Mouse (Mus musculus): ENCODE measurements around the gene Yrdc.
A peak's percentile ranks its signal among the peaks of the same experiment; 100 is the strongest.

The Yrdc gene

DNA sequence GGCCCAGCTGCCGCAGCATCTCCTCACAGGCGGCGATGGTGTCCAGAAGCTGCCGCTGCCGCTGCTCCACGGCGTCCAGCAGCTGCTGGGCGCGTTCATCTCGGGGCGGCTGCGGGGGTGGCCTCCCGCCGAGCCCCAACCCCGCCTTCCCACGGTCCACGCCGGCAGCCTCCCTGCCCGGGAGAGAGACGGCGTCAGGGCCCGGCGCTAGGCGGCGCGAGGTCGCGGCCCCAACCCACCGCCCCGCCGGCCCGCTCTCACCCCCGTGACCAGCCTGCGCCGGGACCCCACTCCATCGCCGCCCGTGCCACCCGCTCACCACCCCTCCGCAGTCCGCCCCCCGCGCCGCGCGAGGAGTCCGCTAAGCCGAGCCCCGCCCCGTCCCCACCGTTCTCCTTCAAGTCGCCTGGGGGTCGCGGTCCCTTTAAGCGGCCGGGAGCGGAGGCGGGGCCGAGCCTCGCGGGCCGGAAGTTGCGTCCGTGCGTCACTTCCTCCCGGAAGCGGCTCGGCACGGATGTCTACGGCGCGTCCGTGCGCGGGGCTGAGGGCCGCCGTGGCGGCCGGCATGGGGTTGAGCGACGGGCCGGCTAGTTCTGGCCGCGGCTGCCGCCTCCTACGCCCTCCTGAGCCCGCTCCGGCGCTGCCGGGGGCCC lies at the start of gene Yrdc:
Gene Yrdc (plus strand): TSS at position 419 of the 653 bp plus-strand sequence.
- peak; percentile 94 for DNase-seq

DNA sequence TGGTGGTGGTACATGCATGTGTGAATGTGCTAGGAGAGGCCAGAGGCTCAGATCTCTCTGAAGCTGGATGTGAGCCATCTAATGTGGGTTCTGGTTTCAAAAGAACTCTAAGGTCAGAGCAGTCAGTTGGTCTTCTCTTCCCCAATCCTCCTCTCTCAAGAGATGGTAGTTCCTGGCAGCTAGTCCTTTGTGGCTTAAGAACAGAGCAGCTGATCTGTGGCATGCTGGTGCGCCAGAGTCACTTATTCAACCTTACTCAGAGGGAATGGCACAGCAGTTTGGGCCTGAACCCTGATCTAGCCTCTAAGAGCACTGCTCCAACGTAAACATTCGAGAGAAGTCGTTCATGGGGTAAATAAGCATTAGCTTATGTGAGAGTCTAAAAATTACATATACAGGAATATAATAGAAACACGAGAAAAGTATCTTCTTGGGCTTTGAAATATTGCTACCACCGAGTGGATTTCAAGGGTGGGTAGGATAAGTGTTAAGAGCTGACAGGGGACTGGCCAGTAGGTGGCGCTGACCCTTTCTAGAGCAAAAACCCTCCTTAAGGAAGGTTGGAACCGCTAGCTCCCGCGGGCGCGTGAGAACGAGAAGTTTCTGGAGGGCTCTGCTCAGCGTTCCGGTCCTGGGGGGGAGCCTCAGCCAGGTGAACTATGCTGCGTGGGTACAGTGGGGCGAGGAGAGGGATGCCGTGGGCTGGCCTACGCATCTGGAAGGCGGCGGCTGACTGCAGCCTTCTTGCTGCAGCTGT lies 48.7 kb upstream of the Yrdc start, which contains the start of gene Mtf1:
Gene Mtf1 (plus strand): TSS at position 553 of the 757 bp plus-strand sequence.
- peak; percentile 76 for DNase-seq

DNA sequence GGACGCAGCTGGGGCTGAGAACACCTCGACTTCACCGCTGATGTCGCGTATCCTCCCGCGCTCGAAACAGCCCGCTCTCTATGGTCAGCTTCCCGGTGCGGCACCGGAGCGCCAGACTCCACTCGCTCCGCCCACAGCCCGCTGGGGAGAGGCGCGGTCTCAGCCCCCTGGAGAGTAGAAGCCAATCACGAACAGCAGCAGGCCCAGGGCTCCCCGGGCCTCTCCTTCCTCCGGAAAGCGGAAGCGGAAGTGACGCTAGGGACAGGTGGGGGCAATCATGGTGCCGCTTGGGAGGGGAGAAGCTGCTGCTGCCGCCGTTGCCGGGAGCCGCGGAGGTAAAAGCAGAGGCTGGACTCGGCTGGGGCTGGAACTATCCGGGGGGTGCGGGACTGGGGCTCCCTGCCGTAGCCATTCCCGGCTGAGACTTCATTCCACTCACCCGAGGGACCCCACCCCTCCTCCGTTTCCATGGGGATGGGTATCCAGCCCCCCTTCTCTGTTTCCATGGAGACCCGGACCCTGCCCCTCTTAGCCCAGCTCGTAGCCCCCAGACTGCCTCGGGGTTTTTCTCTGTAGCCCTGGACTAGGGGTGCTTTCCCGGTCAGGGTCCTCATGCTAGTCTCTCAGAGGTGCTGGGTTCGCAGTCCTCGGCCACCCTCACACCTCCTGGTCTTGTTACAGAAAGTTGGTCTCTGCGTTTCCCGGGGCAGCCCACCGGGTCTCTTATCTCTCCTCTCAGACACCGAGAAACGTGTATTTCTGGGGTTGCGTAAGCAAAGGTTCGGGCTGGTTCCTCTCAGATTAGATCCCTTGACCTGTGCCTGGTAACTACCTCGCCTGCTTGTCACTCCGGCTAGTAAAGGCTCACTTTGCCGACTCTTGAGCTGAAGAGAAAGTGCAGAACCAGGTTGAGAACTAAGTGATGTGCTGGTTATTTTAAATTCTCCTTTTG lies 47.9 kb upstream of the Yrdc start:
- peak; percentile 97 for DNase-seq

DNA sequence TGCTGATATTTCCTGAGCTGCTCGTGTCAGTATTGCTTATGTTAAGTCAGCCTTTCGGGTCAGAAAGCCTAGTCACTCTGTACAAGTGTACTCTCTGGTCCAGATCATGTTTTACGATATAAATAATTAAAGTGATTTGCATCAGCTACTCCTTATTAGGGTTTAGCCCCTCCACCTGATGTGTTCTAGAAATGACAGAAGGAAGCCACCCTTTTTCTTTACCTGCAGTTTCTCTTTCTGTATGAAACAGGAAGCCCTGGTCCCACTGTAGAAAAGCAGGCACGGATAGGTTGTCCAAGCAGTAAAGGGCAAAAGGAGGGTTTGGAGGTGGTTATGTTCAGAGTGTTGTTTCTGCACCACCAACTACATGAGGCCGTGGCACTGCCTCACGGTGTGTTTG lies 47.1 kb upstream of the Yrdc start:
- DNase-seq = no peak

DNA sequence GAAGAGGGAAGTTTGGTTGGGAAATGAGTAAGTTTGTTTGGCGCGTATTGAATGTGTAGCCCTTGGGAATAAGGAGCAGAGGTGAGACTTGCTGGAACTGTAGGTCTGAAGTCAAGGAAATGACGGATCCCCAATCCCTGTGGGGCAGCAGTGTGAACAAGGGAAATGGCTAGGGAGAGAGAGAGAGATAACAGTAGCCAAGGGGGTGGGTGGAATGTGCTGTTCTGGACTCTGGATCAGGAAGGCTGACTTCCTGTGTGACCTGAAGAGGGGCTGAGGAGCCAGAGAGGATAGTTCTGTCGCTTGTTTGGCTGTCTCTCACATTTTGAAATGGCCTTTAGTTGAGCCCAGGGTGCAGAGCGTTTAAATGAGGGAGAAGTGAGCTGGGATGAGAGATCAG lies 42.0 kb upstream of the Yrdc start:
- no peak for DNase-seq

DNA sequence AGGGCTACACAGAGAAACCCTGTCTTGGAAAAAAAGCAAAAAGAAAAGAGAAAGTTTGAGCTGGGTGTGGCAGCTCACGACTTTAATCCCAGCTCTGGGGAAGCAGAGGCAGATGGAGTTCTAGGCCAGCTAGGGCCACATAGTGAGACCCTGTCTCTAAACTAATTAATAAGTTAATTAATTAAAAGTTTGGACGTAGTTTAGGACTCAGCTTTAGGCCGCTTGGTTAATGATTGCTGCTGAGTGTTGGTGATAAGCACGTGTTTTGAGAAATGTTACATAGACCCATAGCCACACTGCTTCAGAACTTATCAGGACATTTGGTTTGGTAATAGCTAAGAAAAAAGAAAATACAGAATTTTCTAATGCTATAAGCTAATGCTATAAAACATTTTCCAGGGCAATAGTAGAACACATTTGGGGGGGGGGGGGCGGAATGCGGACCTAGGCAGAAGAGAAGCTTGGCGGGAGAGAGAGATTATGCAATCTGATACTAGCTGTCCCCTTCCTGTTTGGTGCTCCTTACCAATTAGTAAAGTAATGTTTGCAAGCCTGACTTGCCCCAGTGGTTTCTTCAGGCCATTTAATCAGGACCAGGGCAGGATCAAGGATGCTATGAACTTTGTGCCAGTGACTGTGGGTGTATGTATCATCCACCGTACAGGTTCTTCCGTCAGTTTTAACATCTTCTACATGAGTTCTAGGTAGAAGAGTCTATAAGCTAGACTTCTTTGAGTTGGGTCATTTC lies 41.2 kb upstream of the Yrdc start:
- no peak for DNase-seq

DNA sequence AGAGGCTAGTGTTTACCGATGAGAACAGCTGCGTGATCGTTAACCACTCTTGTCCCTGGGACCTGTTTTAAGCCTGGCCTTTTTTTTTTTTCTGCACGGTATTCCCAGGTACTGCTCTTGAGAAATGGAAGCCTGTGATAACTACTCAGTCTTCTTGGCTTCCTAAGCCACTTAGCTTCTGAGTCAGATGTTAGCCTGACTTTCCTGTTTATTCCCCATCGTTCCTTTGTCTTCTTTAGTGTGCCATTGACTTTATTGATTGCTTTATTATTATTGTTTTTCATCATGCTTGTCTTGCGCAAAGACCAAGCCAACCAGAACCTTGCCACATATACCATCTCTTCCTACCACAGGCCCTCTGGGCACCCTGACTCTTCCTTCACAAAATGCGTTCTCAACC lies 40.4 kb upstream of the Yrdc start:
- DNase-seq = no peak

DNA sequence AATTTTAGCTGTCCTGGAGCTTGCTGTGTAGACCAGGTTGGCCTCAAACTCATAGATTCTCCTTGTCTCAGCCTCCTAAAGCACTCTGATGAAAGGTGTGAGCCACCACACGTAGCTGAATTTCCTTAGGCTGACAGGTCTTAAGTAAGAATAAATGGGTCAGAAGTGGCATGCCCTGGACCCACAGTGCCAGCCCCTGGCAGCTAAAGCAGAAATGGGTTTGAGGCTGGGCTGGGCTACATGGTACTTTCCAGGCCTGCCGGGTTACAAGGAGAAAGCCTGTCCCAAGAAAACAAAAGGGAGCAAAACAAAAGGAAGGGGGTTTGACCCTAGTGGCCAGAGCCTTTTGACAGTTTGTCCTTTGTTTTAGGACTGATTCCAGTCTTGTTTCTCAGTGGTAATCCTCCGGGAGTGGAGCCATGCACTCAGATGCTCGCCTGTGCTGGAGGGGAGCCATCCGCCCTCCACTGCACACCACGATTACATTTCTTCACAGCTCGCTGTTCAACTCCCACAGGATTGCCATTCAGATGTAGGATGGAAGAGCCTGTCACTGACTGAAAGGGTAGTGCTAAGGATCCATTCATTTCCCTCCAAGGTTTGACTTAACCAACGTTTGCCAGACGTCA lies 39.0 kb upstream of the Yrdc start:
- DNase-seq = peak; percentile 47

DNA sequence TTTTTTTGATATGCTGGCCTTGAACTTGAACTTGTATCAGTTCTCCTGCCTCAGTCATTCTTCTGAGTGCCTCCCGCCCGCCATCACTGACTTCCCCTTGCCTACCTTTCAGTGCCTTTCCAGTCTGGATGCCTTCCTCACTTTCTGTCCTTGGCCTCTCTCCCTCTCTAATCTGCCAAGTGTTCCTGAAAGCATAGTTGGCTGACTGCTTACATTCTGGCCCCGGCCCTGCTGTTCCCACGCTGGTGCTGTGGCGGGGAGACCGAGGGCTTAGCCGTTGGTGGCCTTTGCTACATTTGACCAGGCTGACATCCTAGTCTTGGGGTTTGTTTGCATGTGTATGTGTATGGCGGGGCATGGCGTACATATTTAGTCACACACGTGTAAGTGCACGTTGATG lies 34.6 kb upstream of the Yrdc start:
- DNase-seq = no peak

DNA sequence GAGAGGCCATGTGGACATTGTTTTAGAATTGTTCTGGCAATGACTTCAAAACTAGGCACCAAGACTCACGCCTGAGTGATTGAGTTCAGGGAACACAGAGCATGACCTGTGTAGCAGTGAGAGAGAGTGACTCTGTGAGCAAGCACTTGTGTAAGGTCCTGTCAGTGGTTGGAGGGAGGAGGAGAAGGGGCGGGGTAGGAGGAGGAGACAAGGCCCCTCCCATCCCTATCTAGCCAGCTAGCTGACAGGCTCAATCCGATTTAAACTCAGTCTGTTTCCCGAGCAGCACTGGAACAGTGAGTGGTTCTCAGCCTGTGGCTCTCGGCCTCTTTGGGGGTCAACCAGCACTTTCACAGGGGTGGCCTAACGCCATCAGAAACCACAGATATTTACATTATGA lies 32.7 kb upstream of the Yrdc start:
- DNase-seq = no peak

DNA sequence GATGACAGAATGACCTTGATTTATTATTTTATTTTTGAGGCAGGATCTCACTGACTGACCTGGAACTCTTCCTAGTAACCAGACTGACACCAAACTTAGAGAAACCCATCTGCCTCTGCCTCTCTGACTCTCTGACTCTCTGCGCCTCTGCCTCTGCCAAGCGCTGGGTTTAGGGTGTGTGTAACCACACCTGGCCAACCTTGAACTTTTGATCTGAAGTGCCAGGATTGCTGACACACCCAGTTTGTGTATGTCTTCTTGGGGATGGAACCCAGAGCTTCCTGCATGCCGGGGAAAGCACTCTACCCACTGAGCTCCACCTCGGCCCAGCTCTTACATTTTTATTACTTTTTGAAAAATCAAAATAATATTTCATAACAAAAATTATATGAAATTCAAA lies 31.6 kb upstream of the Yrdc start:
- DNase-seq = no peak

DNA sequence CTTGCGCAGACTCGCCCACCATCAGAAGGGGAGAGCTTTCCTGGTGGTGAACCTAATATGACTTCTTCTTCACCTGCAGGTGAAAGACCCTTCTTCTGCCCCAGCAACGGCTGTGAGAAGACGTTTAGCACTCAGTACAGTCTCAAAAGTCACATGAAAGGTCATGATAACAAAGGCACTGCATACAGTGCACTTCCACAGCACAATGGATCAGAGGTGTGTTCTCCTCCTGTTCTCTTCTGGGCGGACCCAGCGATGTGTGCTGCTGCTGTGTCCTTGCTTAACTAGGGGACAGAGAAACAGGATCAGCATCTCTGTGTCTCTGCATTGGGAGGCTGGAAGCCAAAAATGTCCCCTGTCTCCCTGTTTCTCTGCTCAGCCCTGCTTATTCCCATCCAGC lies 25.5 kb upstream of the Yrdc start:
- no peak for DNase-seq

DNA sequence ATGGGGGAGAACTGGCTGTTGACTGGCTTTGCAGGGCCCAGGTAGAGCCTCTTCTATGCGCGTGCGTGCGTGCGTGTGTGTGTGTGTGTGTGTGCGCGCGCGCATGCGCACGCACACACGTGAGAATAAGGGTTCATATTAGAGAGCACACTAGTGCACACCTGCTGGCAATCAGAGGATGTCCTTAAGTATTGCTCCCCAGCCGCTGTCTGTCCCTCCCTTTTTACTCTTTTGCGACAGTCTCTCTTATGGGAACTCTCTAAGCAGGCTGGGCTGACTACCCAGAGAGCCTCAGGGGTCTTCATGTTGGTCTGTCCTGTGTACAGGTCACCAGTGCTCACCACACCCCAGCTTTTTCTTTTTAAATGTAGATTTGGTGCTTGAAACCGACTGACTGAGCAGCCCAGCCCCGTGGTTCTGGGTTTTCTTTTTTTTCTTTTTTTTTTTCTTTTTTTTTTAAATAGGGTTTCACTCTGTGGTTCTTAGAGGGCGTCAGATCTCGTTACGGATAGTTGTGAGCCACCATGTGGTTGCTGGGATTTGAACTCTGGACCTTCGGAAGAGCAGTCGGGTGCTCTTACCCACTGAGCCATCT lies 25.0 kb upstream of the Yrdc start:
- DNase-seq = no peak

DNA sequence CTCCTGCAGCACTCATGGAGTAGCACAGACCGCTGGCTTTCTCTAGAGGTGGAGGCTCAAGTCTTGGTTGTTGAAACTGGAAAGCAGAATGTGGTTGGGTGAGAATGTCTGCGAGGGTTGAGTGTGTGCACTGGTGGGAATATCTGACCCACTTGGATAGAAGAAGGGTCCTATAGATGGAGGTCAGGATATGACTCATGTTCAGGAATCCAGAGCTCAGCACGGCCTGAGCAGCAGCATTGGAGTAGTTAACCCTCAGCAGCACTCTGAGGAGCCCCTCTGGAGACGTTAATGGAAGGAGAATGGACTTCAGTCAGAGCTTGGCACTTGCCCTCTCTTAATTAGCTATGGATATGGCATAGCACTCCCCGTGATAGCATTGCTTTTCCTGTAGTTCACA lies 20.8 kb upstream of the Yrdc start:
- DNase-seq = no peak

DNA sequence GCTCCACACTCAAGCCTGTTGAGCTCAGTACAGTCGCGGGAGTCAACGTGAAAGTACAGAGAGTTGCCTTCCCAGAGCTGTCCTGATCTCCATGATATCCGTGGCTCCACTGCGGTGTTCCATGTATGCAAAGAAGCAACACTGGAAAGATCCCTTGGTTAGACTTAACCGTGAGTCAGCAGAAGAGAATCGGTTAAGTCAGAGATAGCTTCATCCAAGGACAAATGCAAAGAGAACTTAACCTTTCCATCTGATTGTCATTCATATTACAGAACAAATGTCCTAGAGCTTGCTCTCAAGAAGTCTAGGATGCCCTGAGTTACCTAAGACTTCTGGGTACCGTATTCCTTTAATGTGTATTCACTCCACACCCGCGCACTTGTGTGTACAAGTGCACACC lies 17.7 kb upstream of the Yrdc start:
- no peak for DNase-seq

DNA sequence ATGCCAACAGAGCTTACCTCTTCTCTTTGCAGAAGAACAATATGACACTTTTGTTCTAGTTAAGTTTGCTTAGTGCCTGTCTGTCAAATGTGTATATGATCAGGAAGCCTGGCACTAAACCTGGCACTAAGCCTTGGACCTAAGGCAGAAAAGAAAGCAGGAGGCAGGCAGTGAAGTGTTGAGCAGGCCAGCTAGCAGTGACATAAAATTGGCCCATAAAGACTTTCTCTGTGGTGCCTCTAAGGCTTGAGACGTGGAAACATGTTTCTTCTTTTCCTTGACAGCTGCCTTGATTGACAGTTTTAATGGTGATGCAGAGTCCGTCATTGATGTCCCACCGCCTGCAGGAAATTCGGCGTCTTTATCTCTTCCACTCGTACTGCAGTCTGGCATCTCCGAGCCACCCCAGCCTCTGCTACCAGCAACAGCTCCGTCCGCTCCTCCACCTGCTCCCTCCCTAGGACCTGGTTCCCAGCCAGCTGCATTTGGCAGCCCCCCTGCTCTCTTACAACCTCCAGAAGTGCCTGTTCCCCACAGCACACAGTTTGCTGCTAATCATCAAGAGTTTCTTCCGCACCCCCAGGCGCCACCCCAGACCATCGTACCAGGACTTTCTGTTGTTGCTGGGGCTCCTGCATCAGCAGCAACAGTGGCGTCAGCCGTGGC lies 12.3 kb upstream of the Yrdc start:
- DNase-seq = no peak

DNA sequence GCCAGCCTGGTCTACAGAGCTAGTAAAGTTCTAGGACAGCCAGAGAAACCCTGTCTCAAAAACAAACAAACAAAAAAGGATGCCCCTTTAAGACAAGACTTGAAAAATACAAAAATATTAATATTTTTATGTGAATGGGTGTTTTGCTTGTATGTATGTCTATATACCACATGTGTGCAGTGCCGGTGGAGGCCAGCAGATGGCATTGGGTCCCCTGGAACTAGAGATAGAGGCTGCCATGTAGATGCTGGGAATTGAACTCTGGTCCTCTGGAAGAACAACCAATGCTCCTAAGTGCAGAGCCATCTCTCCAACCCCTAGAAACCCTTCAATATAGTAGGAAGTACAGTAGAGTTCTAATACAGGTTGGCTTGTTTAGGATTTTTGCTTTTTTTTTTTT lies 9.5 kb upstream of the Yrdc start:
- DNase-seq = no peak

DNA sequence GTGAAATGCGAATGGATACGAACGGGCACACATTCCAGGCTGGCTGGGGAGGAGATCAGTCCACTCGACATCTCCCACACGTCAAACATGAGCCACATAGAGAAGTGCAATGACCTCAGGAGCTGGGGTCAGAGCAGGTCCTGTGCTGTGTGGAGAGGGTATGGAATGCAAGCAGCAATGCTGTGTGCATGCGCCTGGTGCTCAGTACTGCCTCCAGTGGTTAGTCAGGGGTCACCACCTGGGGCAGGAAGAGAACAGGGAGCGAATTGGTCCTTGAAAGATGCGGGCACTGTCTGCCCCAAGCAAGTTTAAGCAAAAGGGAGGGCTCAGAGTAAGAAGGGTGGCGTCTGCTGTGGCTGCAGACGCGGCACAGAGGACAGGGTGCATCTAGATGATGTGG lies 7.0 kb upstream of the Yrdc start:
- no peak for DNase-seq

DNA sequence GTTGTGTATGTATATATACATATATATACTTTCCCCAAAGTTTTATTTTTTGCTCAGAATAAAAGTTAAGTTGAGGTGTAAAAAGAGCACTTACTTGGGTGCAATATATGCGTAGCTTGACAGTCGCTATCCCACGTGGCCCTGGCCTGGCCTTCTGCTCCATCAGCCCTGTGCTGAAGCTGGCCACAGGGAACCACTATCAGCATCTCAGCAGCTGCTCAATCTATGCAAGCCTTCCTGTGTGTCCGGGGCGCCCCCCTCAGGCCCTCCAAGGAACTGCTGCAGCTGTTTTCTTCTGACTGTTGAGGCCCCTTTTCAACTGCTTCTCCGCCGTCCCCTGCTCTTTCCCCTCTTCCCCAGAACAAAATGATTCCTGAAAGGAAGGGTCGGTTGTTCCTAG lies 2.9 kb upstream of the Yrdc start:
- DNase-seq = peak; percentile 78

DNA sequence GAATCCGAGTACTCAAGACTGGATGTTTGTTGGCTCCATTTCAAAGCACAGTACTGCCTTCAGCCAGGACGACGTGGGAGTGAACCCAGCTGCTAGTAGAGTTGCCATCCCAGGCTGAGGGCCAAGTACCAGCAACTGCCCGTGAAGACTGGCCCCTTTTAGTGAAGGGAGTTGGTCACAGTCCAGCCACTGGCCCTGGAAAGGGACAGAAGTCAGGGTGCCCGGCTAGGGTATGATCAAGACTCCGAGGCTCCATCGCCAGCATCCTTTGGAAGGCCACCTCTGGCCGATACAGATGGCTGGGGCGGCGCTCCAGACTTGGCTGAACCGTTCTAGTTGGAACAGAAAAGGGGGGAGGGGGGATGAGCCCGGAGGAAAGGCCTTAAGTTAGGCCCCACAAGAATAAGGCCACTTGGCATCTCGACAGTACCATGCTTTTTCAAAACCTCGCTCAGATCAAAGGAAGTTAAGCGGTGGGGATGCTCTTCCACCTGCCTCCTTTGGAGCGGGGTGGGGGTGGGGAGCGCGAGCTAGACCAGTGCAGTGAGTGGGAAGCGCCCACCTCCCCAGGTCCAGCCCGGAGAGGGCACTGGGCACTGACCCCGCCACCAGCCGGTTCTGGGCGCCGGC lies 733 bp upstream of the Yrdc start:
- DNase-seq = peak; percentile 69

Data from right cerebral cortex, postnatal 25 days (tissue).